Mouse (Mus musculus): ENCODE results near the gene Mmgt2.
A peak's percentile ranks its signal among the peaks of the same experiment; 100 is the strongest.
"Not testable (repeated sequence)": the region's sequence is repeated elsewhere in the genome, so short reads cannot be mapped to it uniquely, and the experiment has no call there.

The Mmgt2 gene

GRCm38 (mm10) chr11:62645337-62645675 lies 3.2 kb upstream of the Mmgt2 start:
- DNase-seq (ENCODE audit: low read depth, low spot score): no peak

- DNase-seq (ENCODE audit: low read depth, low spot score): no peak
Observed at GRCm38 (mm10) chr11:62645732-62646494, 2.6 kb upstream of the Mmgt2 start.

- DNase-seq (ENCODE audit: low read depth, low spot score): no peak
Observed at GRCm38 (mm10) chr11:62646495-62646843, 2.0 kb upstream of the Mmgt2 start.

GRCm38 (mm10) chr11:62646958-62647515 lies 1.4 kb upstream of the Mmgt2 start:
- DNase-seq (ENCODE audit: low read depth, low spot score): no peak

- DNase-seq (ENCODE audit: low read depth, low spot score): no peak
Observed at GRCm38 (mm10) chr11:62647661-62648590, 538 bp upstream of the Mmgt2 start, which contains the start of gene Lrrc75a. Lrrc75a (minus strand) TSS chr11:62648523.

GRCm38 (mm10) chr11:62649803-62650202 lies 1.3 kb downstream of the Mmgt2 start:
- DNase-seq (ENCODE audit: low read depth, low spot score): not testable (repeated sequence)

GRCm38 (mm10) chr11:62651563-62651962 lies 3.1 kb downstream of the Mmgt2 start:
- DNase-seq (ENCODE audit: low read depth, low spot score): no peak

GRCm38 (mm10) chr11:62652080-62652479 lies 3.6 kb downstream of the Mmgt2 start:
- no peak for DNase-seq (ENCODE audit: low read depth, low spot score)

GRCm38 (mm10) chr11:62660885-62661284 lies 12.4 kb downstream of the Mmgt2 start:
- no peak for DNase-seq (ENCODE audit: low read depth, low spot score)

- no peak for DNase-seq (ENCODE audit: low read depth, low spot score)
Observed at GRCm38 (mm10) chr11:62664250-62664649, 15.8 kb downstream of the Mmgt2 start.

- no peak for DNase-seq (ENCODE audit: low read depth, low spot score)
Observed at GRCm38 (mm10) chr11:62668986-62669385, 20.5 kb downstream of the Mmgt2 start.

- DNase-seq (ENCODE audit: low read depth, low spot score): no peak
Observed at GRCm38 (mm10) chr11:62669471-62669870, 21.0 kb downstream of the Mmgt2 start.

- no peak for DNase-seq (ENCODE audit: low read depth, low spot score)
Observed at GRCm38 (mm10) chr11:62670006-62670405, 21.5 kb downstream of the Mmgt2 start.

GRCm38 (mm10) chr11:62675480-62676289 lies 27.2 kb downstream of the Mmgt2 start:
- DNase-seq (ENCODE audit: low read depth, low spot score): peak; percentile 88

- DNase-seq (ENCODE audit: low read depth, low spot score): no peak
Observed at GRCm38 (mm10) chr11:62676290-62676596, 27.8 kb downstream of the Mmgt2 start.

- no peak for DNase-seq (ENCODE audit: low read depth, low spot score)
Observed at GRCm38 (mm10) chr11:62678778-62679354, 30.4 kb downstream of the Mmgt2 start.

GRCm38 (mm10) chr11:62679954-62680353 lies 31.5 kb downstream of the Mmgt2 start:
- DNase-seq (ENCODE audit: low read depth, low spot score): no peak

GRCm38 (mm10) chr11:62691592-62691991 lies 43.1 kb downstream of the Mmgt2 start:
- DNase-seq (ENCODE audit: low read depth, low spot score): no peak

GRCm38 (mm10) chr11:62693299-62694184 lies 45.1 kb downstream of the Mmgt2 start:
- DNase-seq (ENCODE audit: low read depth, low spot score): peak; percentile 86

- no peak for DNase-seq (ENCODE audit: low read depth, low spot score)
Observed at GRCm38 (mm10) chr11:62695126-62695525, 46.7 kb downstream of the Mmgt2 start.

All from forelimb bud, embryonic 11.5 days (tissue).